Mouse (Mus musculus): Measurements from ENCODE around the gene Nkiras1.

Gene Nkiras1

GRCm38 (mm10) chr14:18274526-18274925 is 3.6 kb downstream of the Nkiras1 start:
- DNase-seq (ENCODE audit: low read depth, low spot score): no peak

GRCm38 (mm10) chr14:18280375-18280774 is 9.4 kb downstream of the Nkiras1 start:
- no peak for DNase-seq (ENCODE audit: low read depth, low spot score)

- DNase-seq (ENCODE audit: low read depth, low spot score): peak; percentile 28
Measured at GRCm38 (mm10) chr14:18284581-18284980, 13.6 kb downstream of the Nkiras1 start.

- no peak for DNase-seq (ENCODE audit: low read depth, low spot score)
Measured at GRCm38 (mm10) chr14:18285476-18285875, 14.5 kb downstream of the Nkiras1 start.

GRCm38 (mm10) chr14:18286441-18286840 is 15.5 kb downstream of the Nkiras1 start:
- no peak for DNase-seq (ENCODE audit: low read depth, low spot score)

- no peak for DNase-seq (ENCODE audit: low read depth, low spot score)
Measured at GRCm38 (mm10) chr14:18287391-18287790, 16.5 kb downstream of the Nkiras1 start.

GRCm38 (mm10) chr14:18292111-18292510 is 21.2 kb downstream of the Nkiras1 start:
- DNase-seq (ENCODE audit: low read depth, low spot score): no peak

GRCm38 (mm10) chr14:18292578-18292977 is 21.6 kb downstream of the Nkiras1 start:
- no peak for DNase-seq (ENCODE audit: low read depth, low spot score)

GRCm38 (mm10) chr14:18297441-18297840 is 26.5 kb downstream of the Nkiras1 start:
- DNase-seq (ENCODE audit: low read depth, low spot score): no peak

- DNase-seq (ENCODE audit: low read depth, low spot score): no peak
Measured at GRCm38 (mm10) chr14:18298874-18299273, 27.9 kb downstream of the Nkiras1 start.

- peak; percentile 31 for DNase-seq (ENCODE audit: low read depth, low spot score)
Measured at GRCm38 (mm10) chr14:18300676-18301075, 29.7 kb downstream of the Nkiras1 start.

GRCm38 (mm10) chr14:18301591-18301990 is 30.7 kb downstream of the Nkiras1 start:
- no peak for DNase-seq (ENCODE audit: low read depth, low spot score)

- no peak for DNase-seq (ENCODE audit: low read depth, low spot score)
Measured at GRCm38 (mm10) chr14:18302750-18303149, 31.8 kb downstream of the Nkiras1 start.

GRCm38 (mm10) chr14:18303262-18303661 is 32.3 kb downstream of the Nkiras1 start:
- DNase-seq (ENCODE audit: low read depth, low spot score): no peak

- DNase-seq (ENCODE audit: low read depth, low spot score): no peak
Measured at GRCm38 (mm10) chr14:18304165-18304564, 33.2 kb downstream of the Nkiras1 start.

GRCm38 (mm10) chr14:18317457-18318411 is 46.8 kb downstream of the Nkiras1 start:
- no peak for DNase-seq (ENCODE audit: low read depth, low spot score)

- DNase-seq (ENCODE audit: low read depth, low spot score): peak; percentile 63
Measured at GRCm38 (mm10) chr14:18326968-18327672, 56.2 kb downstream of the Nkiras1 start.

- peak; percentile 47 for DNase-seq (ENCODE audit: low read depth, low spot score)
Measured at GRCm38 (mm10) chr14:18330789-18331692, 60.1 kb downstream of the Nkiras1 start.

GRCm38 (mm10) chr14:18331693-18332131 is 60.8 kb downstream of the Nkiras1 start, which contains the start of gene Ube2e1:
Gene Ube2e1 (minus strand): TSS chr14:18331859.
- peak; percentile 80 for DNase-seq (ENCODE audit: low read depth, low spot score)

Data from R1 (cell line).